Mouse (Mus musculus) heart, postnatal 0 days (tissue): Measurements from ENCODE around the gene 4930519G04Rik. TPM values are rescaled to one million over a fixed set of nuclear protein-coding genes. Genes with fewer than 3 reads are reported as not detected.
"Not testable (repeated sequence)": the region's sequence is repeated elsewhere in the genome, so short reads cannot be mapped to it uniquely, and the experiment has no call there.

Experiments used
- ATAC-seq: fragments of 200-750 bp; cut with Nextera tagmentation; 2 replicates; pipeline ENCODE4 v1.8.0; 2017; ENCODE audit warnings: low read depth, moderate number of reproducible peaks, moderate library complexity; ENCODE audit not compliant: insufficient read depth
- DNase-seq: peaks from one replicate; pipeline ENCODE4 v3.0.0-alpha.2; 2016; ENCODE audit warnings: low spot score
- H3K27ac ChIP-seq: fragments of 300-500 bp; sonication (generic); 2 replicates; pipeline ENCODE4 v1.5.1; 2014; ENCODE audit warnings: low read depth, mild to moderate bottlenecking
- H3K27me3 ChIP-seq: fragments of 300-500 bp; sonication (generic); 2 replicates; pipeline ENCODE4 v1.6.1; 2014; ENCODE audit warnings: low read length, mixed read lengths; ENCODE audit not compliant: control insufficient read depth, insufficient read depth
- H3K36me3 ChIP-seq: fragments of 300-500 bp; sonication (generic); replicated peaks from 2 replicates; pipeline ENCODE4 v1.6.1; 2014; ENCODE audit warnings: low read length, mixed read lengths; ENCODE audit not compliant: control insufficient read depth, insufficient read depth
- H3K4me1 ChIP-seq: fragments of 300-500 bp; sonication (generic); 2 replicates; pipeline ENCODE4 v1.6.1; 2014; ENCODE audit warnings: antibody characterized with exemption; ENCODE audit not compliant: control insufficient read depth, insufficient read depth
- H3K4me2 ChIP-seq: fragments of 300-500 bp; sonication (generic); 2 replicates; pipeline ENCODE4 v1.6.1; 2014; ENCODE audit warnings: low read depth, mild to moderate bottlenecking, low read length, moderate library complexity
- H3K4me3 ChIP-seq: fragments of 300-500 bp; sonication (generic); 2 replicates; pipeline ENCODE4 v1.5.1; 2014; ENCODE audit warnings: low read depth, low read length
- H3K9ac ChIP-seq: fragments of 300-500 bp; sonication (generic); replicated peaks from 2 replicates; pipeline ENCODE4 v1.6.1; 2014; ENCODE audit warnings: low read depth, low read length, mixed read lengths
- H3K9me3 ChIP-seq: fragments of 300-500 bp; sonication (generic); replicated peaks from 2 replicates; pipeline ENCODE4 v1.6.1; 2016; ENCODE audit warnings: low read length; ENCODE audit not compliant: control insufficient read depth
- CTCF ChIP-seq: IDR thresholded peaks from 2 replicates; pipeline ENCODE4 v1.5.1; 2016; ENCODE audit warnings: antibody characterized with exemption, control low read depth, low read depth
- EP300 ChIP-seq: IDR thresholded peaks from 2 replicates; pipeline ENCODE4 v1.6.1; 2016; ENCODE audit warnings: antibody characterized with exemption, low read depth
- WGBS: fragments of 180-500 bp; shearing (Covaris S2); extraction: QIAGEN DNeasy Blood & Tissue Kit; methylation state at CpG from one replicate; pipeline ENCODE4 v1.1.7; 2014; 5-methylcytosine and 5-hydroxymethylcytosine counted together
- polyA plus RNA-seq: library from polyadenylated mRNA; unstranded; fragments of >200 nt; fragmentation: Nextera tagmentation; extraction: Ambion mirVana; gene quantifications from 2 replicates; pipeline ENCODE4 v1.2.1, GENCODE M21; 2015
- total RNA-seq: library from RNA; depleted of rRNA; stranded (reverse); fragments of >200 nt; gene quantifications from 2 replicates; pipeline ENCODE4 v1.2.3, GENCODE M21; 2014; ENCODE audit warnings: low replicate concordance

4930519G04Rik gene
- total and polyA plus RNA-seq, 2 experiments from 2014 or later, result not detected

GRCm38 (mm10) chr5:114915854-114916253 lies 62.4 kb downstream of the 4930519G04Rik start:
- WGBS, result 63% methylated on average over 5 of the region's 5 CpGs
- no peak overlapping the region for H3K27ac ChIP-seq
- H3K4me1 ChIP-seq, result no peaks in the 10 kb centered on the region
- TF ChIP-seq CTCF (no peak), EP300 (no peak)
- no peak overlapping the region for H3K4me3 ChIP-seq
- no peak overlapping the region for H3K4me2 ChIP-seq
- 0 out of 2 replicates have a peak, but pooled peaks cover 5% of the 10 kb centered on the region for H3K36me3 ChIP-seq
- no peaks in the 10 kb centered on the region for H3K9me3 ChIP-seq
- H3K9ac ChIP-seq, result no peak overlapping the region
- no peaks in the 10 kb centered on the region for H3K27me3 ChIP-seq
- no peak for DNase-seq
- ATAC-seq, result no peak

- Histone ChIP-seq H3K27ac (no peak overlapping the region), H3K4me3 (no peak overlapping the region), H3K9ac (no peak overlapping the region), H3K9me3 (no peaks in the 10 kb centered on the region), H3K27me3 (no peaks in the 10 kb centered on the region), H3K4me1 (no peaks in the 10 kb centered on the region), H3K36me3 (no peaks in the 10 kb centered on the region), H3K4me2 (no peak overlapping the region)
- ATAC-seq (no peak), DNase-seq (no peak)
- WGBS, result 71% methylated on average over 4 of the region's 4 CpGs
- no peak for TF ChIP-seq CTCF
- TF ChIP-seq EP300, result no peak
Measured at GRCm38 (mm10) chr5:114916777-114917176, 63.3 kb downstream of the 4930519G04Rik start.

- H3K4me2 ChIP-seq, H3K9ac ChIP-seq, H3K9me3 ChIP-seq, ATAC-seq, DNase-seq, H3K4me3 ChIP-seq, H3K27ac ChIP-seq, H3K27me3 ChIP-seq, H3K36me3 ChIP-seq, H3K4me1 ChIP-seq: not testable (repeated sequence)
- WGBS, result 85% methylated on average over 5 of the region's 5 CpGs
Measured at GRCm38 (mm10) chr5:114917357-114917756, 63.9 kb downstream of the 4930519G04Rik start.

- Histone ChIP-seq H3K27me3 (no peaks in the 10 kb centered on the region), H3K9ac (no peak overlapping the region), H3K36me3 (no peaks in the 10 kb centered on the region), H3K4me2 (no peak overlapping the region), H3K9me3 (no peaks in the 10 kb centered on the region), H3K4me1 (0 out of 2 replicates have a peak, but pooled peaks cover 5% of the 10 kb centered on the region), H3K4me3 (no peak overlapping the region), H3K27ac (peak overlapping the region; percentile 48; the same call in 1 of the 2 replicates)
- TF ChIP-seq EP300 (no peak), CTCF (no peak)
- DNase-seq, result peak; percentile 8
- 0 out of 2 replicates have a peak, but pooled peaks have one; percentile 5 for ATAC-seq
- 59% methylated on average over 19 of the region's 19 CpGs for WGBS
Measured at GRCm38 (mm10) chr5:114921551-114922365, 68.3 kb downstream of the 4930519G04Rik start.

GRCm38 (mm10) chr5:114922366-114922731 lies 68.9 kb downstream of the 4930519G04Rik start:
- Histone ChIP-seq H3K27ac (no peak overlapping the region; the same call in 1 of the 2 replicates), H3K9me3 (no peaks in the 10 kb centered on the region), H3K27me3 (no peaks in the 10 kb centered on the region), H3K4me2 (no peak overlapping the region; the same call in 1 of the 2 replicates), H3K9ac (no peak overlapping the region), H3K4me3 (no peak overlapping the region), H3K36me3 (no peaks in the 10 kb centered on the region), H3K4me1 (0 out of 2 replicates have a peak, but pooled peaks cover 5% of the 10 kb centered on the region)
- 59% methylated on average over 10 of the region's 10 CpGs for WGBS
- ATAC-seq (peak; percentile 54; the same call in 1 of the 2 replicates), DNase-seq (no peak)
- TF ChIP-seq CTCF (no peak), EP300 (no peak)
